ENCODE assay signal across 9 mouse cellular contexts in the genomic region with DNA sequence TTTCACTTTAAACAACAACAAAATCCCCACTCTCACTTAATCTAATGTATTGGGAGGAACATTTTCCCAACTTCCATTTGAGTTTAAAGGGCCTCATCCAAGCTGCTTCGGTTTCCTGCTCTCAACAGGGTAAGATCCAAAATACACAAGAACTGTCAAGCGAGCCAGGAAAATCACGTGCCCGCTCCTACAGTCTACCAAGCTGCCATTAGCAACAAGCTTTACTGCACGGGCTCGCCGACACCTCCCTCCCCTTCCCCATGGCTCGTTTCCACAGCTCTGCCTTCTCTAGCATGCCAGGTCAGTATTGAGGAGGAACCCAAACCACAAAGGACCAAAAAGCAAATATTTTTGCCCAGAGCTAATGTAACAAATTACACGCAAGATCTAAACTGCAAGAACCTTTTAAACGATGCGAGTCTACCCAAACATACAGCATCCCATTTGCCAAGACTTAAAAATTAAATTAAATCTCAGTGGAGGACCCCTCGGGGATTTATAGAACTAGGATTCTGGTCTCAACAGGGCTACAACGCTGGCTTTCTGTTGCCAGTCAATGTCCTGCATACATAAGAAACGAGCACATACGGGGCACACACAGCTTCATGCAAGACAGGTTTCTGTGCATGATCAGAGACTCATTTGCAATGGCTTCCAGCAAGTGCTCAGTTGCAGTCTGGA.
DNase-seq lines count a peak whose midpoint lies in the region; ATAC-seq lines count a peak whose summit lies in the region.
"Had no signal": no experiment of that assay in that cellular context is flagged by ENCODE, and none has a peak within 500 bp of the region (broad histone marks: within the 10 kb centered on the region; RNA-seq: fewer than 3 reads in every experiment).

No protein-coding gene starts in this region.

- no peak overlapping the region for H3K27ac ChIP-seq in heart, embryonic 15.5 days
- no peak overlapping the region for H3K27ac ChIP-seq in intestine, embryonic 15.5 days
- H3K27ac ChIP-seq: neural tube, embryonic 13.5 days had no signal

- H3K27me3 ChIP-seq in heart, embryonic 15.5 days = no peaks in the 10 kb centered on the region
- H3K27me3 ChIP-seq in intestine, embryonic 15.5 days (replicated peaks) = no peaks in the 10 kb centered on the region
- H3K27me3 ChIP-seq: neural tube, embryonic 13.5 days had no signal

- H3K9ac ChIP-seq in heart, embryonic 15.5 days = no peak overlapping the region
- H3K9ac ChIP-seq in intestine, embryonic 15.5 days = no peak overlapping the region
- H3K9ac ChIP-seq: neural tube, embryonic 13.5 days had no signal

- H3K36me3 ChIP-seq in heart, embryonic 15.5 days = no peaks in the 10 kb centered on the region
- H3K36me3 ChIP-seq in intestine, embryonic 15.5 days = no peaks in the 10 kb centered on the region
- H3K36me3 ChIP-seq: neural tube, embryonic 13.5 days had no signal

- no peak overlapping the region for H3K4me3 ChIP-seq in heart, embryonic 15.5 days
- H3K4me3 ChIP-seq in intestine, embryonic 15.5 days (replicated peaks) = no peak overlapping the region
- H3K4me3 ChIP-seq: neural tube, embryonic 13.5 days had no signal

- 71% methylated on average over 15 of the region's 15 CpGs for WGBS in heart, embryonic 15.5 days
- WGBS in intestine, embryonic 15.5 days = 84% methylated on average over 15 of the region's 15 CpGs

- no peak overlapping the region for H3K4me2 ChIP-seq in heart, embryonic 15.5 days
- H3K4me2 ChIP-seq in intestine, embryonic 15.5 days (replicated peaks) = no peak overlapping the region
- H3K4me2 ChIP-seq: neural tube, embryonic 13.5 days had no signal

- H3K4me1 ChIP-seq in heart, embryonic 15.5 days (replicated peaks) = no peaks in the 10 kb centered on the region
- no peaks in the 10 kb centered on the region for H3K4me1 ChIP-seq in intestine, embryonic 15.5 days (replicated peaks)
- H3K4me1 ChIP-seq: neural tube, embryonic 13.5 days had no signal

- peak; percentile 72; the same call in 1 of the 2 replicates for ATAC-seq in heart, embryonic 15.5 days (replicated peaks; ENCODE audit: insufficient number of reproducible peaks, insufficient read depth, low FRiP score, low read depth)
- ATAC-seq in CD4-positive, CD25-positive, alpha-beta regulatory T cell, adult 4 months = no peak
- no peak for ATAC-seq in intestine, embryonic 15.5 days

- DNase-seq in layer of hippocampus, adult 11-12 months (ENCODE audit: low spot score) = peak; percentile 56
- no peak for DNase-seq in layer of hippocampus, adult 9-10 months (ENCODE audit: low spot score)
- peak; percentile 86 for DNase-seq in cerebellum, adult 9-11 months
- DNase-seq in lung, adult 18-20 months = peak; percentile 87 to 90
- DNase-seq in urinary bladder, adult 18-20 months (ENCODE audit: low spot score in 2 of 2) = no peak

- H3K9me3 ChIP-seq in heart, embryonic 15.5 days (replicated peaks) = no peaks in the 10 kb centered on the region
- 0 out of 2 replicates have a peak, but pooled peaks cover 3% of the 10 kb centered on the region for H3K9me3 ChIP-seq in intestine, embryonic 15.5 days

Comparison
In these comparisons a context has a peak if more than half of its experiments do, and no peak if none do; other contexts are left out.
1. DNase-seq: peak in layer of hippocampus, adult 11-12 months (single experiment), cerebellum, adult 9-11 months (single experiment) and lung, adult 18-20 months (2 of 2); none in layer of hippocampus, adult 9-10 months (single experiment) and urinary bladder, adult 18-20 months (0 of 2).